Mouse (Mus musculus) CH12.LX (cell line): ENCODE results near the gene Parp2.
"Not testable (repeated sequence)": the region's sequence is repeated elsewhere in the genome, so short reads cannot be mapped to it uniquely, and the experiment has no call there.

ENCODE experiments used
- ELF1 ChIP-seq: IDR thresholded peaks from 2 replicates; pipeline ENCODE4 v1.6.1; 2014; ENCODE audit warnings: low read depth, mild to moderate bottlenecking, inconsistent platforms, low read length, improper control_type of control experiment
- ETS1 ChIP-seq: conservative IDR thresholded peaks from 2 replicates; pipeline ENCODE4 v1.6.1; 2012; ENCODE audit warnings: low read depth, mild to moderate bottlenecking, inconsistent platforms, low read length, improper control_type of control experiment, moderate library complexity
- HCFC1 ChIP-seq: IDR thresholded peaks from 2 replicates; pipeline ENCODE4 v1.6.1; 2012; ENCODE audit warnings: low read depth, mild to moderate bottlenecking, inconsistent platforms, low read length, improper control_type of control experiment
- MXI1 ChIP-seq: IDR thresholded peaks from 2 replicates; pipeline ENCODE4 v1.6.1; 2011; ENCODE audit warnings: mild to moderate bottlenecking, low read depth, low read length, improper control_type of control experiment
- POLR2A ChIP-seq: IDR thresholded peaks from 2 replicates; pipeline ENCODE4 v1.6.1; 2011; ENCODE audit warnings: low read depth, mild to moderate bottlenecking, improper control_type of control experiment, low read length
- POLR2AphosphoS2 ChIP-seq: IDR thresholded peaks from 2 replicates; pipeline ENCODE4 v1.6.1; 2011; ENCODE audit warnings: low read depth, low read length, improper control_type of control experiment
- RAD21 ChIP-seq: IDR thresholded peaks from 2 replicates; pipeline ENCODE4 v1.6.1; 2011; ENCODE audit warnings: low read depth, mild to moderate bottlenecking, low read length, improper control_type of control experiment, moderate library complexity
- ZMIZ1 ChIP-seq: IDR thresholded peaks from 2 replicates; pipeline ENCODE4 v1.6.1; 2012; ENCODE audit warnings: low read depth, mild to moderate bottlenecking, inconsistent platforms, low read length, improper control_type of control experiment

GRCm38 (mm10) chr14:50865005-50865404, 57.4 kb downstream of the Parp2 start:
- not testable (repeated sequence) for TF ChIP-seq HCFC1, ETS1, POLR2AphosphoS2, ELF1, POLR2A, ZMIZ1, RAD21, MXI1
